Mouse (Mus musculus) heart, postnatal 10 days (tissue): ENCODE data around the gene Icam5. TPM values are rescaled to one million over a fixed set of nuclear protein-coding genes. Genes with fewer than 3 reads are reported as not detected.
A peak's percentile ranks its signal among the peaks of the same experiment; 100 is the strongest.
"Not testable (repeated sequence)": the region's sequence is repeated elsewhere in the genome, so short reads cannot be mapped to it uniquely, and the experiment has no call there.

Experiments used
- DNase-seq, 2 experiments: peaks; one replicate each; pipeline ENCODE4 v3.0.0; 2021
- intact Hi-C: fragments of 180-260 bp; cut with DNase I; formaldehyde crosslinking; loops from one replicate; pipeline ENCODE4 v1.15.1; 2025
- total RNA-seq, 2 experiments: library from RNA; stranded (reverse); gene quantifications; 2 replicates each; pipeline ENCODE4 v1.2.3; 2021

Gene Icam5
- total RNA-seq, 2 experiments from 2014 or later = 0.10 to 0.12 TPM

GRCm38 (mm10) chr9:21031251-21031895 is 500 bp upstream of the Icam5 start:
- intact Hi-C loops = loop anchor here (2.0 kb wide), 2 partner anchors 41 to 105 kb away; partner anchors contain the start of genes Fdx1l and Gm49373
- peak; percentile 65 to 77 for DNase-seq

- DNase-seq = no peak
- intact Hi-C loops = no loop called here
These were observed 618 bp downstream of the Icam5 start for GRCm38 (mm10) chr9:21032491-21032890.

GRCm38 (mm10) chr9:21033136-21033535 is 1.3 kb downstream of the Icam5 start:
- peak; percentile 85 to 90 for DNase-seq

GRCm38 (mm10) chr9:21034481-21035085 is 2.7 kb downstream of the Icam5 start:
- no peak for DNase-seq
- intact Hi-C loops = loop anchor here (5.0 kb wide), 1 partner anchor 53 kb away; no protein-coding TSS in a partner anchor

More at GRCm38 (mm10) chr9:21033136-21033535, 1.3 kb downstream of the Icam5 start:
- intact Hi-C loops = no loop called here

- intact Hi-C loops = loop anchor here (5.0 kb wide), 1 partner anchor 52 kb away; no protein-coding TSS in a partner anchor
- DNase-seq = no peak
These were observed 3.7 kb downstream of the Icam5 start for GRCm38 (mm10) chr9:21035586-21035985.

GRCm38 (mm10) chr9:21036161-21036560 is 4.3 kb downstream of the Icam5 start:
- no peak for DNase-seq
- intact Hi-C loops = loop anchor here (5.0 kb wide), 1 partner anchor 51 kb away; no protein-coding TSS in a partner anchor

- intact Hi-C loops = loop anchor here (5.0 kb wide), 1 partner anchor 51 kb away; no protein-coding TSS in a partner anchor
- DNase-seq = no peak
These were observed 4.8 kb downstream of the Icam5 start for GRCm38 (mm10) chr9:21036666-21037065.

GRCm38 (mm10) chr9:21037481-21037891 is 5.6 kb downstream of the Icam5 start:
- intact Hi-C loops = loop anchor here (5.0 kb wide), 1 partner anchor 50 kb away; no protein-coding TSS in a partner anchor
- peak; percentile 73 to 82 for DNase-seq

- no peak for DNase-seq
- intact Hi-C loops = loop anchor here (5.0 kb wide), 1 partner anchor 48 kb away; no protein-coding TSS in a partner anchor
These were observed 7.9 kb downstream of the Icam5 start for GRCm38 (mm10) chr9:21039779-21040178.

- DNase-seq = no peak
- intact Hi-C loops = no loop called here
These were observed 9.4 kb downstream of the Icam5 start for GRCm38 (mm10) chr9:21041308-21041707.

- no peak for DNase-seq
- intact Hi-C loops = no loop called here
These were observed 11.7 kb downstream of the Icam5 start for GRCm38 (mm10) chr9:21043563-21043962.

GRCm38 (mm10) chr9:21044785-21045184 is 12.9 kb downstream of the Icam5 start:
- intact Hi-C loops, DNase-seq: not testable (repeated sequence)

- DNase-seq = no peak
- intact Hi-C loops = no loop called here
These were observed 13.4 kb downstream of the Icam5 start for GRCm38 (mm10) chr9:21045235-21045634.

GRCm38 (mm10) chr9:21051578-21051977 is 19.7 kb downstream of the Icam5 start:
- intact Hi-C loops = no loop called here
- no peak for DNase-seq

GRCm38 (mm10) chr9:21062928-21063327 is 31.1 kb downstream of the Icam5 start:
- intact Hi-C loops = no loop called here
- no peak for DNase-seq

- DNase-seq = no peak
- intact Hi-C loops = no loop called here
These were observed 35.3 kb downstream of the Icam5 start, which contains the start of gene Zglp1 for GRCm38 (mm10) chr9:21067006-21067684. Zglp1 (minus strand) TSS chr9:21067093.

- DNase-seq = peak in 1 of 2 experiments; percentile 18
- intact Hi-C loops = loop anchor here (2.0 kb wide), 1 partner anchor 42 kb away; no protein-coding TSS in a partner anchor
These were observed 40.8 kb downstream of the Icam5 start for GRCm38 (mm10) chr9:21072641-21073040.

- peak; percentile 92 to 94 for DNase-seq
- intact Hi-C loops = loop anchor here (2.0 kb wide), 1 partner anchor 42 kb away; no protein-coding TSS in a partner anchor
These were observed 41.4 kb downstream of the Icam5 start, which contains the start of the genes Gm49373 and Fdx1l for GRCm38 (mm10) chr9:21073044-21073840. Gm49373 (minus strand) TSS chr9:21073096. Fdx1l (minus strand) TSS chr9:21073614.

GRCm38 (mm10) chr9:21074173-21074572 is 42.3 kb downstream of the Icam5 start:
- DNase-seq = no peak
- intact Hi-C loops = no loop called here

- intact Hi-C loops = no loop called here
- DNase-seq = no peak
These were observed 43.8 kb downstream of the Icam5 start for GRCm38 (mm10) chr9:21075625-21076024.
